Mouse (Mus musculus): ENCODE results near the gene Stip1. TPM values are rescaled to one million over a fixed set of nuclear protein-coding genes. Genes with fewer than 3 reads are reported as not detected.
"Not testable (repeated sequence)": the region's sequence is repeated elsewhere in the genome, so short reads cannot be mapped to it uniquely, and the experiment has no call there.

The Stip1 gene
- polyA plus RNA-seq, 1 experiment from 2014 or later = 456 TPM

- no peak for DNase-seq (ENCODE audit: extremely low spot score, low spot score)
- H3K27me3 ChIP-seq (ENCODE audit: poor library complexity, severe bottlenecking) = peaks cover 65% of the 10 kb centered on the region
- peak overlapping the region; percentile 87 for H3K4me3 ChIP-seq
- H3K4me1 ChIP-seq = peaks cover 34% of the 10 kb centered on the region
- 4% methylated on average over 16 of the region's 16 CpGs for WGBS
- H3K27ac ChIP-seq = peak overlapping the region; percentile 82
- no peaks in the 10 kb centered on the region for H3K36me3 ChIP-seq (replicated peaks)
- no peaks in the 10 kb centered on the region for H3K9me3 ChIP-seq
Measured at GRCm38 (mm10) chr19:7057126-7057721, 17.5 kb upstream of the Stip1 start.

DNA sequence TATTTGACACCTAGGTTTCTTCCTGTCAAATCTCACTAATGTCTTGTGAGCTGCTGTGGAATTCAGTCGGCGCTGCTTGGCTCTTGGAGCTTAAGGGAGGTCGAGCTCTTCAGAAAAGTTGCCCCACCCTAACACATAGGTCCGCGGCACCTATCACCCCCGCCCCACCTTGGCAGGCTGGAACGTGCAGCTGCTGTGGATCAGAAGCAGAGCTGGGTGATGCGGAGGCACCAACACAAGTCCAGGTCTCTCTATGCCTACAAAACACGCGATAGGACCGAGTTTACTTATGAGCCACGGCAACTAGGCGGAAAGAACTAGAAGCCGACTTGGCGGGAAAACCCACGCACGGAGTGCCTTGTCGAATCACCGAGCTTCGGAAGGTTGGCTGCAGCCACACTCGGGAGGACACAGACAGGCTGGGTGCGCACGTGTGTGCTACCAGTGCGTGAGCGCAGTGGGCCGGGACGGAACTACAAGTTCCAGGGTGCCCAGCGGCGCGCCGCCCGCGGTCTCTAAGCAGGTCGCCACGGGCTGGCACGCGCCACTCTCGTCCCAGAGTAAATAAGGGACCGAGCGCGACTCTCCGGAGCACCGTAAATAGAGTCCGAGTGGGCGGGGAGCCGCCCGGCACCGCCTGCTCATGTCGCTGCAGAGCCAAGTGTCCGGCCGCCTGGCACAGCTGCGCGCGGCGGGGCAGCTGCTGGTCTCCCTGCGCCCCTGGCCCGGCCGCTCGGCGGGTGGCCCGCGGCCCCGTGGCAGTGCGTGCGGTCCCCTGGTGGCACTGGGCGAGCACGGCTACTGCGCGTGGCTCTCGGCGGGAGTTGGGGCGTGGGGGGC, 16.7 kb upstream of the Stip1 start, which contains the start of gene Macrod1:
TSS of gene Macrod1 (plus strand) at position 563 of the 840 bp plus-strand sequence.
- Histone ChIP-seq H3K27me3 (ENCODE audit: poor library complexity, severe bottlenecking) (peaks cover 62% of the 10 kb centered on the region), H3K4me1 (peaks cover 34% of the 10 kb centered on the region), H3K36me3 (replicated peaks) (no peaks in the 10 kb centered on the region), H3K27ac (peak within 1 kb of the TSS; percentile 82), H3K4me3 (peak within 1 kb of the TSS; percentile 87), H3K9me3 (no peaks in the 10 kb centered on the region)
- peak; percentile 76 for DNase-seq (ENCODE audit: extremely low spot score, low spot score)
- 2% methylated on average over 71 of the region's 72 CpGs for WGBS

GRCm38 (mm10) chr19:7055173-7055572, 15.4 kb upstream of the Stip1 start:
- H3K27me3 ChIP-seq (ENCODE audit: poor library complexity, severe bottlenecking) = peaks cover 55% of the 10 kb centered on the region
- no peak overlapping the region for H3K27ac ChIP-seq
- H3K4me1 ChIP-seq = peaks cover 34% of the 10 kb centered on the region
- no peak overlapping the region for H3K4me3 ChIP-seq
- no peak for DNase-seq (ENCODE audit: extremely low spot score, low spot score)
- no peaks in the 10 kb centered on the region for H3K9me3 ChIP-seq
- H3K36me3 ChIP-seq (replicated peaks) = no peaks in the 10 kb centered on the region
- 51% methylated on average over 3 of the region's 3 CpGs for WGBS

DNA sequence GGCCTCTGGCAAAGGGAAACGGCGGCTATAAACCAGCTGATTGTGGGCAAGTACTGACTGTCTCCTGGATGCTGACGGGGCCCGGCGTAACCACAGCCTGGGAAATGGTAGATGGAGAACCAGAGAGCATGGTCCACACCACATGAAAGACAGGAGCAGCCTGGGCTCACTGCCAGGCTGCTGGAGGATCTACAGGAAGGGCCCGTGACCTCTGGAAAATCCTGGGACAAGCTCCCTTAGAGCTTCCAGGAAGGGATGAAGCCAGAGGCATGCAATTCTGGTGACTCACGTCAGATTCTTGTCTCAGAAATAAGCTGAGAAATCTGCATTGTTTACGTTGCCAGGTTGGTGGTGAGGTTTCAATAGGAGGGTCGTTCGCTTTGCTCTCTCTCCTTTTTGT, 15.0 kb upstream of the Stip1 start:
- 75% methylated on average over 10 of the region's 10 CpGs for WGBS
- DNase-seq (ENCODE audit: extremely low spot score, low spot score) = no peak
- Histone ChIP-seq H3K27ac (no peak overlapping the region), H3K4me1 (peaks cover 34% of the 10 kb centered on the region), H3K9me3 (no peaks in the 10 kb centered on the region), H3K27me3 (ENCODE audit: poor library complexity, severe bottlenecking) (peaks cover 51% of the 10 kb centered on the region), H3K4me3 (no peak overlapping the region), H3K36me3 (replicated peaks) (no peaks in the 10 kb centered on the region)

- not testable (repeated sequence) for H3K9me3 ChIP-seq; H3K36me3 ChIP-seq (replicated peaks); H3K27ac ChIP-seq; H3K4me3 ChIP-seq; DNase-seq (ENCODE audit: extremely low spot score, low spot score)
- H3K27me3 ChIP-seq (ENCODE audit: poor library complexity, severe bottlenecking) = peaks cover 37% of the 10 kb centered on the region
- H3K4me1 ChIP-seq = peaks cover 28% of the 10 kb centered on the region
- 87% methylated on average over 4 of the region's 4 CpGs for WGBS
Measured at GRCm38 (mm10) chr19:7053382-7053781, 13.6 kb upstream of the Stip1 start.

GRCm38 (mm10) chr19:7044706-7045105, 4.9 kb upstream of the Stip1 start:
- Histone ChIP-seq H3K9me3 (no peaks in the 10 kb centered on the region), H3K27me3 (ENCODE audit: poor library complexity, severe bottlenecking) (no peaks in the 10 kb centered on the region), H3K4me3 (no peak overlapping the region), H3K27ac (no peak overlapping the region), H3K4me1 (peaks cover 16% of the 10 kb centered on the region), H3K36me3 (replicated peaks) (no peaks in the 10 kb centered on the region)
- no peak for DNase-seq (ENCODE audit: extremely low spot score, low spot score)
- WGBS = 56% methylated on average over 4 of the region's 4 CpGs

- Histone ChIP-seq H3K36me3 (replicated peaks) (no peaks in the 10 kb centered on the region), H3K4me1 (peaks cover 20% of the 10 kb centered on the region), H3K9me3 (no peaks in the 10 kb centered on the region), H3K27me3 (ENCODE audit: poor library complexity, severe bottlenecking) (no peaks in the 10 kb centered on the region), H3K4me3 (no peak overlapping the region), H3K27ac (no peak overlapping the region)
- WGBS = 72% methylated on average over 4 of the region's 4 CpGs
- no peak for DNase-seq (ENCODE audit: extremely low spot score, low spot score)
Measured at GRCm38 (mm10) chr19:7044279-7044678, 4.5 kb upstream of the Stip1 start.

DNA sequence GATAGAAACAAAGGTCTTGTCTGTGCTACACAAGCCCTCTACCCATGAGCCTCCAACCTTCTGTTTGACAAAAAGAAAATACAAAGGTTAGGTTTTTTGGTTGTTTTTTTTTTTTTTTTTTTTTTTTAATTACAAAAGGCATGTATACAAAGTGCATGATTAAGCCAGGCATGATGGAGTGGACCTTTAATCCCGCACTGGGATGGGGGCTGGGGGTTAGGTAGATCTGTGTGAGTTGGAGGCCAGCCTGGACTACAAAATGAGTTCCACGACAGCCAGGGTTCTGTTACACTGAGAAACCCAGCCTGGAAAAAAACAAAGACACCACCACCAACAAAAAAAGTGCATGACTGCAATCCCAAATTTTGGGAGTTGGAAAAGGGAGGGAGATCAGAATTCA, 1.4 kb upstream of the Stip1 start:
- Histone ChIP-seq H3K4me1 (peaks cover 48% of the 10 kb centered on the region), H3K9me3 (no peaks in the 10 kb centered on the region), H3K4me3 (peak overlapping the region; percentile 96; the same call in 1 of the 2 replicates), H3K27me3 (ENCODE audit: poor library complexity, severe bottlenecking) (no peaks in the 10 kb centered on the region), H3K27ac (peak overlapping the region; percentile 99), H3K36me3 (replicated peaks) (peaks cover 26% of the 10 kb centered on the region)
- WGBS = 84% methylated on average over 2 of the region's 2 CpGs
- DNase-seq (ENCODE audit: extremely low spot score, low spot score) = no peak

GRCm38 (mm10) chr19:7040637-7041130, 917 bp upstream of the Stip1 start:
- H3K36me3 ChIP-seq (replicated peaks) = peaks cover 30% of the 10 kb centered on the region
- H3K4me1 ChIP-seq = peaks cover 48% of the 10 kb centered on the region
- no peaks in the 10 kb centered on the region for H3K27me3 ChIP-seq (ENCODE audit: poor library complexity, severe bottlenecking)
- H3K27ac ChIP-seq = peak overlapping the region; percentile 99
- no peak for DNase-seq (ENCODE audit: extremely low spot score, low spot score)
- WGBS = 28% methylated on average over 13 of the region's 13 CpGs
- H3K4me3 ChIP-seq = peak overlapping the region; percentile 96
- no peaks in the 10 kb centered on the region for H3K9me3 ChIP-seq

- WGBS = 3% methylated on average over 28 of the region's 35 CpGs
- no peaks in the 10 kb centered on the region for H3K27me3 ChIP-seq (ENCODE audit: poor library complexity, severe bottlenecking)
- H3K4me1 ChIP-seq = peaks cover 41% of the 10 kb centered on the region
- H3K4me3 ChIP-seq = peak overlapping the region; percentile 96
- H3K36me3 ChIP-seq (replicated peaks) = peaks cover 45% of the 10 kb centered on the region
- H3K27ac ChIP-seq = peak overlapping the region; percentile 99
- no peaks in the 10 kb centered on the region for H3K9me3 ChIP-seq
- peak; percentile 61 for DNase-seq (ENCODE audit: extremely low spot score, low spot score)
Measured at GRCm38 (mm10) chr19:7039088-7039720, 563 bp downstream of the Stip1 start.

DNA sequence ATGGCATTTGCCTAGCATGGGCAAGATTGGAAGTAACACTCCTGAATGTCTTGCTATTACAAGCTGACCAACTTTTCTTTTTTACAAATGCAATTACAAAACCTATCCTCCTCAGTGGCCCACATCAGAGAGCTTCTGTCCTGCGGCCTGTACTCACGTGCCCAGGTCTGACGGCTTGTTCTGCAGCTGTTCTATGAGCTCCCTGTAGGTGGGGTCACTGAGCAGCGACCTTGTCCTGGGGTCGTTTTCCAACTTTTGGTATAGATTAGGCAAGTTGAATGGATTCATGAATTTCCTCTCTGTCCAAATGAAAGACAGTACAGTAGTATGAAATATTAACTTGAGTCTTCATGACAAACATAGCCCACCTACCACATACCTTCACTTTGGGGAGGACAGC, 5.8 kb downstream of the Stip1 start:
- no peak overlapping the region for H3K27ac ChIP-seq
- no peaks in the 10 kb centered on the region for H3K9me3 ChIP-seq
- no peak for DNase-seq (ENCODE audit: extremely low spot score, low spot score)
- 92% methylated on average over 5 of the region's 5 CpGs for WGBS
- no peak overlapping the region for H3K4me3 ChIP-seq
- no peaks in the 10 kb centered on the region for H3K27me3 ChIP-seq (ENCODE audit: poor library complexity, severe bottlenecking)
- peaks cover 25% of the 10 kb centered on the region for H3K4me1 ChIP-seq
- H3K36me3 ChIP-seq (replicated peaks) = peaks cover 96% of the 10 kb centered on the region

GRCm38 (mm10) chr19:7029531-7029930, 10.2 kb downstream of the Stip1 start:
- DNase-seq (ENCODE audit: extremely low spot score, low spot score) = no peak
- Histone ChIP-seq H3K27ac (no peak overlapping the region), H3K9me3 (no peaks in the 10 kb centered on the region), H3K27me3 (ENCODE audit: poor library complexity, severe bottlenecking) (no peaks in the 10 kb centered on the region), H3K4me3 (no peak overlapping the region), H3K4me1 (no peaks in the 10 kb centered on the region), H3K36me3 (replicated peaks) (peaks cover 99% of the 10 kb centered on the region)
- 94% methylated on average over 5 of the region's 5 CpGs for WGBS
